Mouse (Mus musculus) lung, embryonic 16.5 days (tissue): ENCODE measurements at regions not wholly inside any gene's neighbourhood (a gene's known extent, or its start where the extent isn't known, plus 50 kb on each side); places are given as distances from the start of the nearest gene placed in this dataset.

Source experiments
- ATAC-seq: fragments of 200-750 bp; cut with Nextera tagmentation; 2 replicates; pipeline ENCODE4 v1.8.0; 2017; ENCODE audit warnings: low read depth, mild to moderate bottlenecking, moderate library complexity
- H3K27ac ChIP-seq: fragments of 300-500 bp; sonication (generic); 2 replicates; pipeline ENCODE4 v1.5.1; 2014; ENCODE audit warnings: mild to moderate bottlenecking, control low read depth, low read length
- H3K27me3 ChIP-seq: fragments of 300-500 bp; sonication (generic); 2 replicates; pipeline ENCODE4 v1.6.1; 2014; ENCODE audit warnings: low read depth, low read length, mixed read lengths; ENCODE audit not compliant: control insufficient read depth, insufficient read depth
- H3K36me3 ChIP-seq: fragments of 300-500 bp; sonication (generic); 2 replicates; pipeline ENCODE4 v1.6.1; 2014; ENCODE audit warnings: low read length; ENCODE audit not compliant: control insufficient read depth, insufficient read depth
- H3K4me1 ChIP-seq: fragments of 300-500 bp; sonication (generic); replicated peaks from 2 replicates; pipeline ENCODE4 v1.6.1; 2014; ENCODE audit warnings: low read length, mixed read lengths; ENCODE audit not compliant: control insufficient read depth, insufficient read depth
- H3K4me2 ChIP-seq: fragments of 300-500 bp; sonication (generic); 2 replicates; pipeline ENCODE4 v1.6.1; 2014; ENCODE audit warnings: low read depth, low read length, control low read depth
- H3K4me3 ChIP-seq: fragments of 300-500 bp; sonication (generic); 2 replicates; pipeline ENCODE4 v1.5.1; 2014; ENCODE audit warnings: mild to moderate bottlenecking, low read length, control low read depth
- H3K9ac ChIP-seq: fragments of 300-500 bp; sonication (generic); 2 replicates; pipeline ENCODE4 v1.6.1; 2014; ENCODE audit warnings: low read length, control low read depth
- H3K9me3 ChIP-seq: fragments of 300-500 bp; sonication (generic); 2 replicates; pipeline ENCODE4 v1.6.1; 2016; ENCODE audit warnings: low read length; ENCODE audit not compliant: control insufficient read depth
- WGBS: fragments of 180-500 bp; shearing (Covaris S2); extraction: QIAGEN DNeasy Blood & Tissue Kit; methylation state at CpG from one replicate; pipeline ENCODE4 v1.1.7; 2014; 5-methylcytosine and 5-hydroxymethylcytosine counted together

DNA sequence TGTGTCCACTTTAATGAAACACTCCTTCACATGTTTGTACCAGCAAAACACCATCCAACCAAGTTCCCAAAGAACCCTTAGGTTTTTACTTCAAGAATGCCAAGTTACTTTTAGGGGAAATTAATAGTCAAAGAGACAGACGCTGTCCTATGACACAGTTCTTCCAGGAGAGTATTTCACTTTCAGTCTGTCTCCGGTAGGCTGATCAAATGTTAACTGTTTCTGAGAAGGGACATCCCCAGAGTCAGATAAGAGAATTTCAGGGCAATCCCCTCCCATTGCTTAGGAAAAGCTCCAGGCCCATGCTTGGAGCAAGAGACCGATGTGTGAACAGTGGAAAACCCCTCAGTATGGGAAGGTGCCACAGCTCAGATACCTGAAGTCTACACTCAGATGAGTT is 112.1 kb downstream of the Sp3 start:
- ATAC-seq, result no peak
- H3K27ac ChIP-seq, result no peak overlapping the region
- H3K9me3 ChIP-seq, result no peaks in the 10 kb centered on the region
- no peaks in the 10 kb centered on the region for H3K36me3 ChIP-seq
- no peak overlapping the region for H3K4me2 ChIP-seq
- 90% methylated on average over 3 of the region's 3 CpGs for WGBS
- H3K4me3 ChIP-seq, result no peak overlapping the region
- no peak overlapping the region for H3K9ac ChIP-seq
- H3K27me3 ChIP-seq, result no peaks in the 10 kb centered on the region
- H3K4me1 ChIP-seq, result no peaks in the 10 kb centered on the region

DNA sequence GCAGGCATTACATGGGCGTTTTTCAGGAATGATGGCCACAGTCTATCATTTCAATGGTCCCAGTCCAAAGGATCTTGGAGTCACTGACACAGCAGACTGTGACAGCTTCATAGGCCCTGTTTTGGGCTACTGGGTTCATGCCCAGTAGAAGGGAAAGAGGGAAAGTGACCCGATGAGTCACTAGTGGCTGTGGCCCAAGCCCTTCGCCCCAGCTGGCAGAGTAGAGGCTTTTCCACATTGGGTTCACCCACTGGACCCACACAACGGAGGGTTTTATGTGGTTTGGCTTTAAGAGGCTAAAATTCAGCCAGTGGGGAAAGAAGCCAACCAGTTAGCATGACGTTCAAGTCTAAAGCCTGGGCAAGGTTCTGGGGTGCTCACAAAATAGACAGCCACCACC is 108.4 kb downstream of the Sp3 start:
- no peak overlapping the region for H3K9ac ChIP-seq
- H3K36me3 ChIP-seq, result no peaks in the 10 kb centered on the region
- H3K27ac ChIP-seq, result no peak overlapping the region
- H3K4me2 ChIP-seq, result no peak overlapping the region
- no peak for ATAC-seq
- WGBS, result 81% methylated on average over 5 of the region's 5 CpGs
- H3K4me3 ChIP-seq, result no peak overlapping the region
- H3K9me3 ChIP-seq, result no peaks in the 10 kb centered on the region
- H3K27me3 ChIP-seq, result no peaks in the 10 kb centered on the region
- H3K4me1 ChIP-seq, result no peaks in the 10 kb centered on the region

DNA sequence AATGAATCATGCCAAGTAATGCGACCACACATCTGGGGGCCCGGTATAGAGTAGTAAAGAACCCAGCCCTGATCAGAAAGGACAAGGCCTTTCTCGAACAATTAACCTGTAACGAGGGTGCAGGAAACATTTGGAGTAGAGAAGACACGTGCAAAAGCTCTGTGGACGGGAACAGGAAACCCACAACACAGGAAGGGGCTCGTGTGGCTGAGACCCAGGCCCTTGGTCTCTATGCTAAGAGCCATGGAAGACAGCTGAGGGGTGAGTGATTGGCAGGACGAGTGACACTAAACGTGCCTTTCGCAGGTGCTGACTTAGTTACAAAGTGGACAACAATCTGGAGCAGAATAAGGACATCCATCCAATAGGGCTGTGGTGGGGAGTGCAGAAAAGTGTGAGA is 106.3 kb downstream of the Sp3 start:
- Histone ChIP-seq H3K9me3 (no peaks in the 10 kb centered on the region), H3K4me2 (no peak overlapping the region), H3K27ac (no peak overlapping the region), H3K36me3 (no peaks in the 10 kb centered on the region), H3K4me3 (no peak overlapping the region), H3K4me1 (no peaks in the 10 kb centered on the region), H3K9ac (no peak overlapping the region), H3K27me3 (no peaks in the 10 kb centered on the region)
- WGBS, result 75% methylated on average over 10 of the region's 10 CpGs
- no peak for ATAC-seq

DNA sequence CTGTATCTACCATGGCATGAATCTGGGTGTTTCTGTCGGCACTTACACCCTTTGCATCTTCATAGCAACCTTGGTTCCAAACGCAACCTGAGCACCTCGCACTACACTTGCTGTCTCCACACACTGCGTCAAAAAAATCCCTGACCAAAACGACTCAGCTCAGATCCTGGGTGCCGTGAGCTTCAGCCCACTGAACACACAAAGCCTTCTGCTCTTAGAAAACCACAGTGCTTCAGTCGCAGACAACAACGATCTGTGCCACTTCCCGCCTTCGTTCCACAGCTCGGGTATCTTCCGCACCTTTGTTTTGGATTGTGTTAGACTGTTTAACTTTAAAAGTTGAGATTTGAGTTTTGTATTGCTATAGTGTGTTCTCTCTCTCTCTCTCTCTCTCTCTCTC is 105.7 kb downstream of the Sp3 start:
- H3K4me1 ChIP-seq, result no peaks in the 10 kb centered on the region
- 68% methylated on average over 12 of the region's 12 CpGs for WGBS
- no peak overlapping the region for H3K4me2 ChIP-seq
- no peaks in the 10 kb centered on the region for H3K27me3 ChIP-seq
- no peak overlapping the region for H3K27ac ChIP-seq
- no peaks in the 10 kb centered on the region for H3K36me3 ChIP-seq
- ATAC-seq, result no peak
- no peak overlapping the region for H3K9ac ChIP-seq
- no peak overlapping the region for H3K4me3 ChIP-seq
- H3K9me3 ChIP-seq, result no peaks in the 10 kb centered on the region

DNA sequence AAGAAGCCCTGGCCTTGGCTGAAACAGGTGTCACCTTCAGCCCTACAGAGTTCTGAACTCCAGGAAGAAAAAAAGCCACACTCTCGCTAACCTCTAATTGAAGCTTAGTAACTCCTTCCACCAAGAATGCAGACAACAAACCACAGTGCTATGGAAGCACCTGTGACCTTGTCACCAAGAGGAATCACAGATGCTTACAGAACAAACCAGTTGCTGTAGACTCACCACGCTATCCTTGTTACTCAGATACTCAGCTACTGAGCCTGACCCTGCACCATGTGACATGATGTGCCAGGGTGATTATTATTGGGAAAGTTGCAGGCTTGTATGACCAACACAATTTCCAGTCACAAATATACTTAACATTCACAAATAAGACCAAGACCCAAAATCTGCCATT is 104.6 kb downstream of the Sp3 start:
- WGBS, result 68% methylated on average over 2 of the region's 2 CpGs
- Histone ChIP-seq H3K4me2 (no peak overlapping the region), H3K4me3 (no peak overlapping the region), H3K27ac (no peak overlapping the region), H3K9ac (no peak overlapping the region), H3K4me1 (no peaks in the 10 kb centered on the region), H3K36me3 (no peaks in the 10 kb centered on the region), H3K9me3 (no peaks in the 10 kb centered on the region), H3K27me3 (no peaks in the 10 kb centered on the region)
- ATAC-seq, result no peak

DNA sequence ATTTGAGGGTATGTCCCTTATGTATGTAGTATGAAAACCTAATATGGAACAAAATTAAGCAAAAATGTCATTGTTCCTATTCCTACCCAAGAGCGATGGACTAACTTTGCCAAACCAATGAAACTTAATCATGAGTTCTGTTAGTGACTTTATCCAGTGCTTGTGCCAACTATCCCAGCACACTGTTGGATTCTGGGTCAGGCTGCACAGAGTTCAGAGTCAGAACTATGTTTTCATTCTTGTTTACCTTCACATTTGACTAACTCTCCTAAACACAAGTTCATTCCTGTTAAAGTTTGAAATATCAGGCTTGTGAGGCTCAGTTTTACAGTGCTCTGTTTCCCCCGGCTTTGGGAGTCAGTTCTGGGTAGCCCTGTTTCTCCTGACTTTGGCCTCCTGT is 100.2 kb downstream of the Sp3 start:
- no peak overlapping the region for H3K9ac ChIP-seq
- no peaks in the 10 kb centered on the region for H3K36me3 ChIP-seq
- WGBS, result 93% methylated on average over 2 of the region's 2 CpGs
- H3K4me1 ChIP-seq, result no peaks in the 10 kb centered on the region
- no peak overlapping the region for H3K27ac ChIP-seq
- no peaks in the 10 kb centered on the region for H3K27me3 ChIP-seq
- ATAC-seq, result no peak
- H3K4me2 ChIP-seq, result no peak overlapping the region
- no peaks in the 10 kb centered on the region for H3K9me3 ChIP-seq
- H3K4me3 ChIP-seq, result no peak overlapping the region

DNA sequence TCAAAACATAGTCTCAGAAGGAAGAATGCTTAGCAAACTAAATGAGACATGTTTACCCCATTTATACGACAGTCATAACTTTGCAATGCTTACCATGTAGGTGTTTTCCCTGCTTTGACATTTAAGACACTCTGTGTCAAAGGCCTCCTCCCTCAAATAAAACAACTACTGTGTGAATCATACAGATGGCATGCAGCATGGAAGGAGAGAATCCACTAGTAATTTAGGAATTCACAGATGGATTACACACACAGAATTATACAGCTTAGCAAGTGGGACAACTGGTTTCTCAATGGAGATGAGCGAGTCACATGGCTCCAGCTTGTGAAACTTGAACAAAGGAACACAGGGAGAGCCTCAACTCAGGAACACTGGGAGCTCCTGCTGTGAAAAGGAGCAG is 98.7 kb downstream of the Sp3 start:
- no peak overlapping the region for H3K4me2 ChIP-seq

DNA sequence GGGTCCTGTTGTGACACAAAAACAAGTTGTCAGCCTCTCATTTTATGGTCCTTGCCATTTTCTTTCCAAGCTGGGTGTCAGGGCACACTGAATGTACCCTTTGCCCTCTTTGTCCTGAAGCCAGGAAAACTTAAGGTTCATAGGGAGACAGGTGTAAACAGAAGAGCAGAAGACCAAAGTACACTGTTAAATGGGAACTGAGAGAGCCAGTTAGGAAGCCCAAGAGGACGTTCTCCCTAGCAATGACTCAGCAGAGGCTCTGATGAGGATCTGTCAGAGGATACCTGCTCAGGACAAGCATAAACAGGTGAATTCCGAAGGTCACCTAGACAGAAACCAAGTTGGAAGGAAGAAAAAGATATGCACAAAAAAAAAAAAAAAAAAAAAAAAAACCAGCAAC is 94.0 kb downstream of the Sp3 start:
- Histone ChIP-seq H3K9me3 (no peaks in the 10 kb centered on the region), H3K4me3 (no peak overlapping the region), H3K27me3 (no peaks in the 10 kb centered on the region), H3K4me2 (no peak overlapping the region), H3K27ac (no peak overlapping the region), H3K36me3 (no peaks in the 10 kb centered on the region), H3K9ac (no peak overlapping the region), H3K4me1 (no peaks in the 10 kb centered on the region)
- no peak for ATAC-seq
- 69% methylated on average over 2 of the region's 2 CpGs for WGBS

More for the DNA sequence above, 98.7 kb downstream of the Sp3 start:
- no peak for ATAC-seq
- H3K9me3 ChIP-seq, result no peaks in the 10 kb centered on the region
- H3K4me3 ChIP-seq, result no peak overlapping the region
- WGBS, result 80% methylated on average over 2 of the region's 2 CpGs
- no peaks in the 10 kb centered on the region for H3K4me1 ChIP-seq
- H3K27me3 ChIP-seq, result no peaks in the 10 kb centered on the region
- no peak overlapping the region for H3K27ac ChIP-seq
- H3K36me3 ChIP-seq, result no peaks in the 10 kb centered on the region
- H3K9ac ChIP-seq, result no peak overlapping the region
